Mouse (Mus musculus) CH12.LX (cell line): ENCODE data around the gene Gm10198. TPM values are rescaled to one million over a fixed set of nuclear protein-coding genes. Genes with fewer than 3 reads are reported as not detected.

ENCODE experiments used
- DNase-seq: peaks from one replicate; pipeline ENCODE4 v3.0.0-alpha.2; 2013; ENCODE audit errors: extremely low read depth
- H3K27ac ChIP-seq: 2 replicates; pipeline ENCODE4 v1.5.1; 2012; ENCODE audit warnings: low read depth, mild to moderate bottlenecking, control low read depth, moderate library complexity; ENCODE audit not compliant: insufficient read depth
- H3K27me3 ChIP-seq: replicated peaks from 2 replicates; pipeline ENCODE3; 2012; ENCODE audit warnings: inconsistent platforms
- H3K36me3 ChIP-seq, 2 experiments: replicated peaks in 1 of 2; 2 replicates each; pipeline versions ENCODE3 to v1.6.1; 2012; ENCODE audit warnings: inconsistent platforms in 1 of 2, low read length in 1 of 2, mild to moderate bottlenecking in 1 of 2, mixed read lengths in 1 of 2, moderate library complexity in 1 of 2; ENCODE audit not compliant: control insufficient read depth in 1 of 2, insufficient read depth in 1 of 2
- H3K4me1 ChIP-seq, 2 experiments: 2 replicates each; pipeline ENCODE4 v1.6.1; 2012; ENCODE audit warnings: inconsistent platforms in 1 of 2, moderate library complexity in 1 of 2; ENCODE audit not compliant: insufficient read depth in 2 of 2, control insufficient read depth in 1 of 2
- H3K4me2 ChIP-seq: 2 replicates; pipeline ENCODE4 v1.6.1; 2012; ENCODE audit warnings: low read depth, mild to moderate bottlenecking, control low read depth; ENCODE audit not compliant: poor library complexity, insufficient read depth, severe bottlenecking
- H3K4me3 ChIP-seq, 3 experiments: fragments of 150-350 bp in 1 of 3; sonication (generic) in 1 of 3; replicated peaks in 1 of 3; 2 replicates each; pipeline versions ENCODE3 to v1.5.1; 2011 to 2012; ENCODE audit warnings: low read depth in 2 of 3, low read length in 2 of 3, mild to moderate bottlenecking in 2 of 3, moderate library complexity in 2 of 3, control low read depth in 1 of 3, improper control_type of control experiment in 1 of 3, inconsistent platforms in 1 of 3, mixed read lengths in 1 of 3; ENCODE audit not compliant: poor library complexity in 1 of 3
- H3K79me2 ChIP-seq: replicated peaks from 2 replicates; pipeline ENCODE4 v1.6.1; 2012; ENCODE audit warnings: mild to moderate bottlenecking, moderate library complexity; ENCODE audit not compliant: control insufficient read depth, poor library complexity, insufficient read depth, severe bottlenecking; ENCODE audit errors: extremely low read depth
- H3K9ac ChIP-seq: 2 replicates; pipeline ENCODE4 v1.6.1; 2012; ENCODE audit warnings: low read depth, mild to moderate bottlenecking, control low read depth, moderate library complexity; ENCODE audit not compliant: insufficient read depth
- H3K9me3 ChIP-seq: replicated peaks from 2 replicates; pipeline ENCODE3; 2012; ENCODE audit warnings: low read length, inconsistent platforms, mixed read lengths
- BHLHE40 ChIP-seq: IDR thresholded peaks from 2 replicates; pipeline ENCODE4 v1.6.1; 2011; ENCODE audit warnings: mild to moderate bottlenecking, low read depth, low read length, improper control_type of control experiment
- CHD1 ChIP-seq: IDR thresholded peaks from 2 replicates; pipeline ENCODE4 v1.6.1; 2012; ENCODE audit warnings: low read depth, low read length, improper control_type of control experiment, inconsistent platforms
- CHD2 ChIP-seq: IDR thresholded peaks from 2 replicates; pipeline ENCODE4 v1.6.1; 2011; ENCODE audit warnings: low read length, improper control_type of control experiment
- CTCF ChIP-seq, 2 experiments: IDR thresholded peaks in 1 of 2; conservative IDR thresholded peaks in 1 of 2; 2 replicates each; pipeline ENCODE4 v1.5.1; 2011 to 2012; ENCODE audit warnings: low read depth in 2 of 2, low read length in 2 of 2, improper control_type of control experiment in 1 of 2, inconsistent platforms in 1 of 2, mild to moderate bottlenecking in 1 of 2, moderate library complexity in 1 of 2
- E2F4 ChIP-seq: IDR thresholded peaks from 2 replicates; pipeline ENCODE4 v1.6.1; 2011; ENCODE audit warnings: low read depth, low read length, improper control_type of control experiment; ENCODE audit not compliant: insufficient replicate concordance
- ELF1 ChIP-seq: IDR thresholded peaks from 2 replicates; pipeline ENCODE4 v1.6.1; 2014; ENCODE audit warnings: low read depth, mild to moderate bottlenecking, inconsistent platforms, low read length, improper control_type of control experiment
- EP300 ChIP-seq: IDR thresholded peaks from 2 replicates; pipeline ENCODE4 v1.6.1; 2011; ENCODE audit warnings: low read length, improper control_type of control experiment
- ETS1 ChIP-seq: conservative IDR thresholded peaks from 2 replicates; pipeline ENCODE4 v1.6.1; 2012; ENCODE audit warnings: low read depth, mild to moderate bottlenecking, inconsistent platforms, low read length, improper control_type of control experiment, moderate library complexity
- GABPA ChIP-seq: IDR thresholded peaks from 2 replicates; pipeline ENCODE4 v1.6.1; 2012; ENCODE audit warnings: low read depth, low read length, improper control_type of control experiment, inconsistent platforms; ENCODE audit not compliant: insufficient replicate concordance
- HCFC1 ChIP-seq: IDR thresholded peaks from 2 replicates; pipeline ENCODE4 v1.6.1; 2012; ENCODE audit warnings: low read depth, mild to moderate bottlenecking, inconsistent platforms, low read length, improper control_type of control experiment
- IRF4 ChIP-seq: IDR thresholded peaks from 2 replicates; pipeline ENCODE4 v1.6.1; 2014; ENCODE audit warnings: low read depth, mild to moderate bottlenecking, inconsistent platforms, low read length, improper control_type of control experiment
- JUN ChIP-seq: IDR thresholded peaks from 2 replicates; pipeline ENCODE4 v1.6.1; 2011; ENCODE audit warnings: low read depth, mild to moderate bottlenecking, low read length, improper control_type of control experiment, moderate library complexity; ENCODE audit not compliant: insufficient read depth
- JUND ChIP-seq: conservative IDR thresholded peaks from 2 replicates; pipeline ENCODE4 v1.6.1; 2011; ENCODE audit warnings: low read depth, low read length, improper control_type of control experiment
- KAT2A ChIP-seq: IDR thresholded peaks from 2 replicates; pipeline ENCODE4 v1.6.1; 2012; ENCODE audit warnings: low read length, improper control_type of control experiment, inconsistent platforms; ENCODE audit not compliant: insufficient replicate concordance
- MAFK ChIP-seq: IDR thresholded peaks from 2 replicates; pipeline ENCODE4 v1.6.1; 2011; ENCODE audit warnings: low read length, improper control_type of control experiment; ENCODE audit not compliant: insufficient replicate concordance
- MAX ChIP-seq: IDR thresholded peaks from 2 replicates; pipeline ENCODE4 v1.6.1; 2011; ENCODE audit warnings: low read length, improper control_type of control experiment
- MAZ ChIP-seq: IDR thresholded peaks from 2 replicates; pipeline ENCODE4 v1.6.1; 2012; ENCODE audit warnings: low read depth, mild to moderate bottlenecking, inconsistent platforms, low read length, improper control_type of control experiment, moderate library complexity
- MEF2A ChIP-seq: IDR thresholded peaks from 2 replicates; pipeline ENCODE4 v1.6.1; 2014; ENCODE audit warnings: low read depth, mild to moderate bottlenecking, inconsistent platforms, low read length, improper control_type of control experiment, borderline replicate concordance
- MXI1 ChIP-seq: IDR thresholded peaks from 2 replicates; pipeline ENCODE4 v1.6.1; 2011; ENCODE audit warnings: mild to moderate bottlenecking, low read depth, low read length, improper control_type of control experiment
- MYC ChIP-seq: IDR thresholded peaks from 2 replicates; pipeline ENCODE4 v1.6.1; 2011; ENCODE audit warnings: low read depth, mild to moderate bottlenecking, improper control_type of control experiment, low read length
- NELFE ChIP-seq: IDR thresholded peaks from 2 replicates; pipeline ENCODE4 v1.6.1; 2011; ENCODE audit warnings: low read depth, low read length, improper control_type of control experiment
- NRF1 ChIP-seq: IDR thresholded peaks from 2 replicates; pipeline ENCODE4 v1.6.1; 2014; ENCODE audit warnings: low read depth, mild to moderate bottlenecking, inconsistent platforms, low read length, improper control_type of control experiment, moderate library complexity
- PAX5 ChIP-seq: IDR thresholded peaks from 2 replicates; pipeline ENCODE4 v1.6.1; 2012; ENCODE audit warnings: low read length, inconsistent platforms, mixed read lengths
- POLR2A ChIP-seq: IDR thresholded peaks from 2 replicates; pipeline ENCODE4 v1.6.1; 2011; ENCODE audit warnings: low read depth, mild to moderate bottlenecking, improper control_type of control experiment, low read length
- POLR2AphosphoS2 ChIP-seq: IDR thresholded peaks from 2 replicates; pipeline ENCODE4 v1.6.1; 2011; ENCODE audit warnings: low read depth, low read length, improper control_type of control experiment
- RAD21 ChIP-seq: IDR thresholded peaks from 2 replicates; pipeline ENCODE4 v1.6.1; 2011; ENCODE audit warnings: low read depth, mild to moderate bottlenecking, low read length, improper control_type of control experiment, moderate library complexity
- RCOR1 ChIP-seq: conservative IDR thresholded peaks from 2 replicates; pipeline ENCODE4 v1.6.1; 2012; ENCODE audit warnings: low read depth, mild to moderate bottlenecking, inconsistent platforms, low read length, improper control_type of control experiment
- SIN3A ChIP-seq: IDR thresholded peaks from 2 replicates; pipeline ENCODE4 v1.6.1; 2012; ENCODE audit warnings: low read length, improper control_type of control experiment, inconsistent platforms
- SMC3 ChIP-seq: IDR thresholded peaks from 2 replicates; pipeline ENCODE4 v1.6.1; 2011; ENCODE audit warnings: low read depth, low read length, improper control_type of control experiment
- TBP ChIP-seq: conservative IDR thresholded peaks from 2 replicates; pipeline ENCODE4 v1.6.1; 2011; ENCODE audit warnings: low read depth, low read length, improper control_type of control experiment
- TCF12 ChIP-seq: IDR thresholded peaks from 2 replicates; pipeline ENCODE4 v1.6.1; 2014; ENCODE audit warnings: low read depth, mild to moderate bottlenecking, inconsistent platforms, low read length, improper control_type of control experiment
- UBTF ChIP-seq: IDR thresholded peaks from 2 replicates; pipeline ENCODE4 v1.6.1; 2012; ENCODE audit warnings: low read depth, mild to moderate bottlenecking, inconsistent platforms, low read length, improper control_type of control experiment, moderate library complexity
- USF1 ChIP-seq: IDR thresholded peaks from 2 replicates; pipeline ENCODE4 v1.6.1; 2014; ENCODE audit warnings: low read depth, mild to moderate bottlenecking, inconsistent platforms, low read length, improper control_type of control experiment
- USF2 ChIP-seq: conservative IDR thresholded peaks from 2 replicates; pipeline ENCODE4 v1.6.1; 2011; ENCODE audit warnings: low read depth, low read length, improper control_type of control experiment
- ZC3H11A ChIP-seq: IDR thresholded peaks from 2 replicates; pipeline ENCODE4 v1.6.1; 2012; ENCODE audit warnings: low read depth, mild to moderate bottlenecking, inconsistent platforms, low read length, improper control_type of control experiment
- ZKSCAN1 ChIP-seq: IDR thresholded peaks from 2 replicates; pipeline ENCODE4 v1.6.1; 2012; ENCODE audit warnings: low read depth, inconsistent platforms, low read length, improper control_type of control experiment, borderline replicate concordance
- ZMIZ1 ChIP-seq: IDR thresholded peaks from 2 replicates; pipeline ENCODE4 v1.6.1; 2012; ENCODE audit warnings: low read depth, mild to moderate bottlenecking, inconsistent platforms, low read length, improper control_type of control experiment
- ZNF384 ChIP-seq: IDR thresholded peaks from 2 replicates; pipeline ENCODE4 v1.6.1; 2012; ENCODE audit warnings: low read depth, low read length, improper control_type of control experiment, inconsistent platforms
- dilution Hi-C: fragments of 300-500 bp; cut with MboI; formaldehyde crosslinking; loops from 2 replicates; pipeline ENCODE4 v1.14.3; 2020; ENCODE audit warnings: low sequenced_read_pairs; ENCODE audit not compliant: extremely low pct_unique_long_range_greater_than_20kb, extremely low pct_ligation_motif_present
- in situ Hi-C: fragments of 300-500 bp; cut with MboI; formaldehyde crosslinking; loops from 3 replicates; pipeline ENCODE4 v1.14.3; 2019; ENCODE audit warnings: low sequenced_read_pairs, low pct_ligation_motif_present, low pct_unique_long_range_greater_than_20kb, mixed read lengths
- polyA plus RNA-seq: library from polyadenylated mRNA; unstranded; fragments of >175 nt; gene quantifications from 2 replicates; pipeline ENCODE4 v1.2.1, GENCODE M21; 2012; ENCODE audit warnings: low read depth; ENCODE audit not compliant: insufficient read length
- total RNA-seq, 2 experiments: library from RNA; depleted of rRNA; stranded (reverse); fragments of 300-350 nt in 1 of 2; fragments of >200 nt in 1 of 2; gene quantifications; 2 replicates each; pipeline ENCODE4 v1.2.3; 2012 to 2014

Gene Gm10198
- total and polyA plus RNA-seq, 3 experiments: not detected

GRCm38 (mm10) chr13:111634163-111635160 lies 41.9 kb downstream of the Gm10198 start:
- H3K27me3 ChIP-seq: no peaks in the 10 kb centered on the region
- H3K9ac ChIP-seq: no peak overlapping the region
- H3K27ac ChIP-seq: no peak overlapping the region
- DNase-seq: peak; percentile 85
- no peaks in the 10 kb centered on the region for H3K79me2 ChIP-seq
- H3K4me3 ChIP-seq: no peak overlapping the region
- in situ Hi-C loops (no loop called here), dilution Hi-C loops (no loop called here)
- peaks cover 5 to 12% of the 10 kb centered on the region in 2 experiments; a peak in 3 of 4 replicates for H3K4me1 ChIP-seq
- no peaks in the 10 kb centered on the region for H3K36me3 ChIP-seq
- TF ChIP-seq NRF1 (no peak), KAT2A (no peak), PAX5 (no peak), SMC3 (no peak), TBP (no peak), USF2 (no peak), RAD21 (no peak), ZC3H11A (no peak), BHLHE40 (0 out of 2 replicates have a peak, but pooled peaks have one; percentile 7), GABPA (no peak), MEF2A (no peak), EP300 (peak; percentile 48; the same call in 1 of the 2 replicates), UBTF (no peak), MAZ (peak; percentile 44; the same call in 1 of the 2 replicates), RCOR1 (no peak), POLR2AphosphoS2 (no peak), TCF12 (0 out of 2 replicates have a peak, but pooled peaks have one; percentile 22), POLR2A (no peak), E2F4 (no peak), MXI1 (no peak), ETS1 (peak; percentile 20; the same call in 1 of the 2 replicates), JUND (no peak), ZNF384 (no peak), CHD1 (no peak), CTCF (conservative IDR thresholded peaks at IDR 0.05 in 1 of 2, IDR thresholded peaks at IDR 0.05 in 1 of 2; ENCODE audit: low read depth in 2 of 2, low read length in 2 of 2) (no peak), ZKSCAN1 (no peak), ZMIZ1 (no peak), SIN3A (no peak), HCFC1 (no peak), CHD2 (0 out of 2 replicates have a peak, but pooled peaks have one; percentile 17), MYC (no peak), ELF1 (peak; percentile 35; the same call in 1 of the 2 replicates), USF1 (no peak), MAX (no peak), IRF4 (peak; percentile 35; the same call in 1 of the 2 replicates), JUN (no peak), MAFK (peak; percentile 69), NELFE (no peak)
- H3K9me3 ChIP-seq: peaks cover 20% of the 10 kb centered on the region
- peak overlapping the region; percentile 55 for H3K4me2 ChIP-seq
